Mouse (Mus musculus) kidney, adult 11 months (tissue): ENCODE data around the gene Gm20388.

Experiments
- DNase-seq: peaks from one replicate; pipeline ENCODE4 v3.0.0; 2022

The Gm20388 gene

DNA sequence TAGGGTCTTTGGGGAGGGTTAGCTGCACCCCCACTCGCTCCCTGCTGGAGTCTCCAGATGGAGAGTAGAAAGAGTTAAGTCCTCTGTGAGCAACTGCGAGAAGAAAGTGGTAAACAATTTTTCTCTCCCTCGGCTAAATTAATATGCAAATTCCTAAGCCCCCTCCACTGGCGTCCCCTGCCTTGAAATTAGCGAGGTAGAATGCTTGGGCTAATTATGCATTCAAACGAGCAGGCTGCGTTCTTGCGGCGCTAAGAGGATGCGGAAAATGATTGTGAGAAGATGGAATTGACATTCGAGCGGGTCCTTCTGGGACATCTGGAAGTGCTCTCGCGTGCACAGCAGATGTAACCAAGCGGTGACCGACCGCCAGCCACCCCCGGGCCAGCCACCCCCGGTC is 2831.8 kb downstream of the Gm20388 start:
- DNase-seq = no peak

DNA sequence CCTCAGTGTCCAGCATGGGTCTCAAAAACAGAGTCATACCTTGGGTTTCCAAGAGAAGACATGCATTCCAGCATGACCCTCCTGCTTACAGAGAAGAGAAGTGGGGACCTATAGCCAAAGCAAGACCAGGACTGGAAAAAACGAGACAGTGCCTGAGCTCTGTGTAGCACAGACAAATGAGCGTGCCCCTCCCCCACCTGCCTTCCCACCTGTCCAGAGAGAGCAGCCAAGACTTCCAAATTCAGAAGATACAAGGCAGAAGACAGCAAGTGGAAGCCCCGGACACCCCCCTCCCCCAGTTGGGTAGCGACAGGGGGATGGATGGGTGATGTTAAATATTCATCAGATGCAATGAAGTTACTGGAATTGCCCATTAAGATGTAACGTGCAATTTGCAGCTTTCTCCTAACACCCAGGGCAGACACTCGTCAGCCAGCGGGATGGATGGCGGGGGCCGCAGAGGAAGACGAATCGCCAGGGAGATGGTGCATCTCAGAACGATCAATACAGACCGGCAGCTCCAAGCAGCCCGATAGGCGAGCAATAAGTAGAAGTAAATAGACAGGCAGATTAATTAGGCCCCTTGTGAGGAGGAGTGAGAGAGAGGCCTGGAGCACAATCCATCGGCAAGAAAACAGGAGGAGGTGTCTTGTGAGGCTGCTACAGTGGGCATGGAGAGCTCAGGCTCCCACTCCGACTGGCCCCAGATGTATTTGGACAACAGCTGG is 2834.5 kb downstream of the Gm20388 start:
- no peak for DNase-seq

DNA sequence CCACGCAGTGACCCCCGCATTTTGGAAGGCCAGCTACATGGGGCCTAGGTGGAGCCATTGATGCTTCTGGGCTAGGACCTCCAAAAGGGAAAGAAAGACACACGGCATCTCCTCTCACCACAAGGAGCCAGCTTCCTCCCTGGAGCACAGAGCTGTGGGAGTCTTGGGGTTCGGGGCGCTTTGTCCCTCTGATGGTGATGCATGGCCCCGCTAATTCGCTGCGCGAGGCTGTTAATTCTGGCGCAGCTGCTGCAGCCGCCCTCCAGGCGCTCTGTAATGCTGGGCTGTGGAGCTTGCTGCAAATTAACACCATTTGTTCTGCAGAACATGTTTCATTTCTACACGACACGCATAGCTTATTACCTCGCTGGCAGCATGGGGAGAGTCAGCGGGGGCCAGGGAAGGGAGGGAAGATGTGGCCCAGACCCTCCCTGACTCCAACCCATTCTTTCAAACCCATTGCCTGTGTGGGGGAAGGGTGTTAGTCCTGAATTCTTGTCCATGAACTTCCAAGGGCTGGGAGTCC is 2835.2 kb downstream of the Gm20388 start:
- DNase-seq = no peak

DNA sequence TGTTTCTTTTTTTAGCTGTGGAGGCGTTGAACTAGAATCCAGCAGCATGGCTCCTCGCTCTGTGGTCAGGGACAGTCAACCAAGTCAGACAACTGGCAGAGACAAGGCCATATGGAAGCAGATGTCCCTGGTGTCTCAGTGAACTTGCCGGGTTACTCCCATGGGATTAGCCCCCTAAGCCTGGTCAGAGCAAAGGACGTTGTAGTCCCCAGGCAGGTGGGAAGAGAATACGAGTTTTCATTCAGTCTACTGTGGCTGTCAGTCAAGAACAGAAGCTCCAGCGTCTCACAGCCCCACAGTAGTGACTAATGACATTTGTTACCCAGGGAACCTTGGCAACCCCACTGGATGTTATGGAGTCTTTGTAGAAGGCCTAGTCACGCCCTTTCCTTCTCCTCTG is 2835.8 kb downstream of the Gm20388 start:
- no peak for DNase-seq

DNA sequence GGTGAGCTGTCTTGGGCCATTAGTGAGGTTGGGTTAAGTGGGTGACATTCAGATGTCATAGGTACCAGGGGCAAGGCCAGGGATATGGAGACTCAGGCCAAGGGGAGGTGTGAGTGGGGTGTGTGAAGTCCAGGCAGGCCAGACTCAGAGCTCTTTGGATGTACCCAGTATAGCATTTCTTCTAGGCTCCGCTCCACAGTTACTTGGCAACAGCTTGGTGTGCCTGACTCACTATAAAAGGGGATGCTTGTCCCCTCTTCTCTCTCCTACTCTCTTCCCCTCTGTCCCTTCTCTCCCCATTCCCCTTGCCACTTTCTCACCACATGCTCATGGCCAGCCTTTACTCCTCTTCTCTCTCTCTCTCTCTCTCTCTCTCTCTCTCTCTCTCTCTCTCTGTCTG is 2837.2 kb downstream of the Gm20388 start:
- DNase-seq = no peak

DNA sequence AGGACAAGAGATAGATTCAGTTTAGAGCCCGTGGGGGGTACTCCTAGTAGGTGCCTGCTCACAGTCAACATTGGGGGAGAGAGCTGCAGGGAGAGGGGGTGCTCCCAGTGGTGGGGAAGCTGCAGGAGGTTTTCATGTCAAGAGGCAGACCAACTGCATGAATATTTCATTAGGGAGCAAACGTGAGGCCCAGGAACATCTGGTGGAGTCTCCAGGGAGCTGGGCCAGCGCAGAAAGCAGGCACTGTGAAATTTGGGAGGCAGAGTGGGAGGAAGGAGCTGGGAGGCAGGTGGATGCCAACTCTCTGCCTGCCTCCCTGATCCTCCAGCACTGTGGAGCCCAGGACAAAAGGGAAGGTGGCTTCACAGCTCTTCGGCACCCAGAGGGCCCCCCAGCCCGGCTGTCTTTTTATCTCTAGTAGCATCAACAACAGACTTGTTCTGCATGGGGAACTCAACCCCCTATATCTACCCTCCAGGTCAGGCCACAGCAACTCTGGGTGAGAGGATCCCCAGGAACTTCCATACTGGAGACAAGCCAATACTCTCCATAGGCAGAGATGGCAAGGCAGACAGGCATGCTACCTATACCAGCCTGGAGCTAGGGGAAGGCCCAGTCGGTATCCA is 2838.8 kb downstream of the Gm20388 start:
- no peak for DNase-seq

DNA sequence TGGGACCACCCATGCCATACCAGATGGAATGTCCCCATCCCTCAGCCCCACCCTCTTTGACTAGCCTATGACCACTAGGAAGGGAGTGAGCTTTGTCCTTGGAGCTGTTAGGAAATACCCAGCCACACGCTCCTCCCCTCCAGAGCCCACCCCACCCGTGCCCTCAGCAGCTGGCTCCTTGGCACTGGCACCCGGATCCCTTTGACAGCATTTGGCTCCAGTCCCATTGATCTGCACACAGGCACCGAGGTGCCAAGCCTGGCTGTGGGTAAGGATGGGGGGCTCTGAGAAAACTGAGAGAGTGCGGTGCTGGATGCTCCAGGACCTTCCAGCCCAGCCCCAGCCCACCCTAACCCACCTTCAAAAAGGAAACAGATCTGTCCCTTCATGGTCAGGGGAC is 2840.7 kb downstream of the Gm20388 start:
- DNase-seq = no peak

DNA sequence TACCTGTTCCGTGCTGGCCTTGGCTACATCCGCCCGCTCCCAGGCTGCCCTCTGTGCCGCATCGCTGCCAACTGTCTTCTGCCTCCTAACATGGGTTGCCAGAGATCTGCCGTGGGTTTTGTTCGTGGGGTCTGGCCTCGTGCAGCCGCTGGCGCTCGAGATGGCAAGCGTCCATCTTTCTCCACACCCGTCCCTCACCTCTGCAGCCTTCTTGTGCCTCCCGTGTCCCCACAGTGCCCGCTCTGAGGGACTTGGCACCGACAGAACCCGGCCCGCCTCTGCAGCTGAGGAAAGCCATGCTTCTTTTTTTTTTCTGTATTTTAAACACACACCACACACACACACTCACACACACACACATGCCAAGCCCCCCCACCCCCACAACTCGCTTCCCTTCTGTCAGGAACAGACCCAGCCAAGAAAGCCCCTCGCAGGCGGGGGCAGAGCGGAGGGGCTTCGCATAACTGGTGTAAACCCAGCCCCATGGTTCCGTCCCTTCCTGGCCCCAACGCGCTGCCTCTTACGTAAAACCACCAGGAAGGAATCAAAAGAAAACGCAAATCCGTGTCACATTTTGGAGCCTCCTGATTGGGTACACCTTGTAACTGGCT is 2841.6 kb downstream of the Gm20388 start:
- DNase-seq = no peak

DNA sequence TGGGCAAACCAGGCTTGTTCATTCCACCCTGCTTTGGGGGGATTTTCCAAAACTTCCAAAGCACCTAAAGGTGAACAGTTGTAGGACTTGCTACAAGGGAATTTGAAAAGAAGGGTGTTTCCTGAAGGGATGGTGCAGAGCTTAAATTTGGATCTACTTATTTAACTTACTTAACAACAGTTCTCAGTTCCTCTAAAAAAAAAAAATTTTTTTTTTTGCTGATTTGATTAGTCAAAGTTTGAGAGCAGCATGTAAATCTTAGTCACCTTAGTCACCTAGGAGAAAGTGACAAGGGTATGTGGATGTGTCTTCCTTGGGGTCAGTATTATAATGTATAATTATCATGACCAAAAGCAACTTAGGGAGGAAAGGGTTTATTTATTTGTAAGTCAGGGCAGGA is 2848.0 kb downstream of the Gm20388 start:
- no peak for DNase-seq

DNA sequence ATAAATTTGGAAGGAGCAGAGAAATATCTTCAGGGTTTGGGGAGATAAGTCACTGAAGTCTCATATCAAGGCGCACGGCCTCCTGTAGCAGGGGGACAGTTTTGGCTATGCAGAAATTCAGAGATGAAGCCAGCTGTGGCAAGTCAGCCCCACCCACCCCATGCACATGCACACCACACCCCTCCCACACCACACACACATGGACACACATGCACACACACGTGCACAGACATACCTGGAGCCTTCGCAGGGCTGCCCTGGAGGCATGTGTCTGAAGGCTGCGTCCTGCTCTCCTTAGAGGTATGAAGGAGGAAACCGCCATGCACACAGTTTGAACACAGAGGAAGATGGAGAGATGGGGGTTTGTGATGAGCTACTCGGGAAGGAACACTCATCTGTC is 2849.5 kb downstream of the Gm20388 start:
- DNase-seq = no peak

DNA sequence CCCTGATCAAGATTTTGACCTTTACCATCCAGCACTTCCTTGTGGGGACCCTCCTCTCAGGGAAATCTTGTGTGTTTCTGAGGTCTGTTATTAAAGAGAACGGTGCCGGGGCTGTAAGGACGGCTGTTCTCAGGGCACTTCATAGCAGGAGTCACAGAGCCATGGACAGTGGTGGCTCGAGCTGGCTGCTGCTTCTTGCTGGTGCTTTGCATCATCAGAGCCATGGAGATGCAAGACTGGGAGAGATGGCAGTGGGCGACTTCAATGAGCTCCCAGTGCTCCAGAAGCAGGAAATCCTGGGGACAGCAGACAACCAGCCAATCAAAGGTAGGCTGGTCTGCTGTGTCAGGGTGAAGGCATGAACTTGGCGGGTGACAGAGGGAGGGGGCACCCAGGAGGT is 2850.5 kb downstream of the Gm20388 start:
- DNase-seq = no peak

DNA sequence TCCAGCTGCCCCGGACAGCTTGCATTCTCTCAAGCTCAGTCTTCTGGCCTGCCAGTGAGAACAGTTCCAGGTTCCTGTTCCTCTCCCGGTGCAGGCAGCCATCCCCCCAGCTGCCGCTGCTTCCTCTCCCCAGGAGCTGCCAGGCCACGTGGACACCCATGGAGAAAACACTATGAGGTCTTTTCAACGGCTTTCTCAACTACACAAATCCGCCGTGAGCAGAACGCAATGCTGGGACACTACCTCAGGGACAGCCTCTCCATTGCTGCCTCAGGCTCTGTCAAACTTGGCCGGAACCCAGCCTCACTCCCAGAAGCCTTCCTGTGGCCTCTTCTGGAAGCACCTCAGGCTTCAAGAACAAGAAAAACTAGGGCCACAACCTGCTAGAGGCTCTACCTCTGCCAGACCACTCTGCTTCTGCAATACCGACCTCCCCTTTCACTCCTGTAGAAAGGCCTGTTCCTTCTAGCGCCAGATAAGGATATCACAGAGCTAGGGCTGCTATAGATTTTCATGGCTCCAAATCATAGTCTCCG is 2852.2 kb downstream of the Gm20388 start:
- no peak for DNase-seq

DNA sequence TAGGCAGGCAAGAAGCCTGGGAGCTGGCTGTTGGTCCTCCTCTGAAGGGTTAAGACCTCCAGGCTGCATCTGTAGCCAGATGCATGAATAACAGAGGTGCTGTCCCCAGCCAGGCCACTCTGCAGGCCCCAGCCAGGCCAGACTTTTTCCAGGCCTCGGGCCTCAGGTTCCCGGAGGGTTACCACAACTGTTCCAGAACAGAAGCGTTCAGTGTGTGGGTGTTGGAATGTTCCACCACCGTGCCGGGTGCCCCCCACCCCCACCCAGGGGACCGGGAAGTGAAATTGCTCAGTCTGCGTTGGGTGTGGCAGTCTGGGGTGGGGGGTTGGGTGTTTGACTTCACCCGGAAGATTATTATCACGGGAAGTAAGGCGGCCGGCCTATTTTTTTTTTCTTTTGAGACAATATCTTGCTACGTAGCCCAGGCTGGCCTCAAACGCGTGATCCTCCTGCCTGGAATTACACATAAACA is 2852.7 kb downstream of the Gm20388 start:
- DNase-seq = no peak

DNA sequence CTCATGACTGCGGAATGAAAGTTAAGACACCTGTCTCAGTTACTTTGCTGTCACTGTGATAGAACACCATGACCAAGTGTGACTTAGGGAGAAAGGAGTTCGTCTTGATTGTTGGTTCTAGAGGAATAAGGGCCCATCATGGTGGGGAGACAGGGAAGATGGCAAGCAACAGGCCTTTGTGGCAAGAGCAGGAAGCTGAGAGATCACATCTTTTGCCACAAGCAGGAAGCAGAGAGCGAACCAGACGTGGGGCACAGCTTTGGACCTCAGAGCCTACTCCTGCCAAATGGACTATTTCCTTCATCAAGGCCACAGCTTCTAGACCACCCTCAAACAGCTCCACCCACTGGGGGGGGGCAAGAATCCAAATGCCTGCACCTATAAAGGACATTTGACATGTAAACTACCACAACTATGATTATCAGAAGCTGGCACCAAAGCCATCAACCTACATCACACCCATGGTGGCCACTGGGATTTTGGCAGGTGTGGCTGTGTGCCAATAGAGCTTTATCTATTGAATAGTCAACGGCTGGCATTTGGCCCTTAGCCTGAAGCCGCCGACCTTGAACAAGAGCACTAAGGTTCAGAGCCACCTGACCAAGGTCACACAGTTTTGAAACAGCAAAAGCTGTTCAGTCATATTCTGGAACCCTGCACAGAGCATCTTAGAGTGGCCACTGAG is 2854.3 kb downstream of the Gm20388 start:
- DNase-seq = no peak

DNA sequence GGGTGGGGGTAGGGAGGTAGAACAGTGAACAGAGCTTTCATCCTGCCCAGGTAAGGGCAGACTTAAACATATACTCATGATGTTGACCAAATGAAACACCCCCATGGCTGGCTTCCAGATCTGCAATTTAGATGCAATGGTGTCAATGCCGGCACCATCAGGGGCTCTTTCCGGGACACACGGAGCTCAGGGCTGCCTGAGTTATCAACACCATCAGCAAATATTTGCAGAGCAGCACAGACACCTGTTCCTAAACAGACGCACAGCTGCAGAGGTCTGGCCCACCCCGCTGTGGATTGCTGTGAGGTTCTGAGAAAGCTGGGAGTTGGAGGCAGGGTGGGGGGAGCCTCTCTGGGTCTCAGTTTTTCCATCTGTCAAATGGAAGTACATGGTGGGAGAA is 2855.5 kb downstream of the Gm20388 start:
- DNase-seq = no peak

DNA sequence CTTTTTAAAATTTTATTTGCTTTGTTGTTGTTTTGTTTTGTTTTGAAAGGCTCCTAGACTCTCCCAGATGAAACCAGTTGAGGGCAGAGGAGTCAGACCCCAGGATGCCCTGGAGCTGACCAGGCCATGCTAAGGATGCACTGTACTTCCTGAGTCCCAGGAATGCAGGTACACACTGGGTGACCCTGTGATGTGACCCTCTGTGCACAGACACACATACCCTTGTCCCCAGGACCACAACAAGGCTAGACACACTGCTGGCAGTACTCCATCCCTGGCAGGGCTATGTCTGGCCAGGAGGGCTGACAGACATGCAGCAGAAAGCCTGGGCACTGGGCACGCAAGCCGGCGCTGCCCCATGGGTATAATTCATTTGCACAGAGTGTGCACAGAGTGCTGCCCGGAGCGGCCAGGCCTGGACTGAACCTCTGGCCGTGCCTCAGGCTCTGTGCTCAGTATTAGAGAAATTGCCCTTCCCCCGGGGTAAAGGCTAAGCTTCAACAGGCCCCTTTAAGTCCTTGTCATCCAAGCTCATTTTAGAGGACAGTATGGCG is 2856.1 kb downstream of the Gm20388 start:
- DNase-seq = no peak

DNA sequence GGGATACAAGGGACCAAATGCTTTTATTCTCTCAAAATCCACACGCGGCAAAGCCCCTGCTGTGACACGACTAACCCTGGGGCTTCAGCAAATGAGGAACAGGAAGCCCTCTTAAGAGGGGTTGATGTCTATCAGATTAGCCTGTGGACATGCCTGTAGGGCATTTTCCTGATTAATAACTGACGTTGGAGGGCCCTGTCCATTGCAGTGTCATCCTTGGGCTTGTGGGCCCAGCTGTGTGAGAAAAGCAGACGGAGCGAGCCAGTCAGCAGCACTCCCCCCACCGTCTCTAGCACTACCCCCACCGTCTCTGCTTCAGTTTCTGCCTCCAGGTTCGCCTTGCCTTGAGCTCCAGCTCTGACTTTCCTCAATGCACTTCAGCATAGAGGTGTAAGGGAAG is 2856.6 kb downstream of the Gm20388 start:
- DNase-seq = no peak

DNA sequence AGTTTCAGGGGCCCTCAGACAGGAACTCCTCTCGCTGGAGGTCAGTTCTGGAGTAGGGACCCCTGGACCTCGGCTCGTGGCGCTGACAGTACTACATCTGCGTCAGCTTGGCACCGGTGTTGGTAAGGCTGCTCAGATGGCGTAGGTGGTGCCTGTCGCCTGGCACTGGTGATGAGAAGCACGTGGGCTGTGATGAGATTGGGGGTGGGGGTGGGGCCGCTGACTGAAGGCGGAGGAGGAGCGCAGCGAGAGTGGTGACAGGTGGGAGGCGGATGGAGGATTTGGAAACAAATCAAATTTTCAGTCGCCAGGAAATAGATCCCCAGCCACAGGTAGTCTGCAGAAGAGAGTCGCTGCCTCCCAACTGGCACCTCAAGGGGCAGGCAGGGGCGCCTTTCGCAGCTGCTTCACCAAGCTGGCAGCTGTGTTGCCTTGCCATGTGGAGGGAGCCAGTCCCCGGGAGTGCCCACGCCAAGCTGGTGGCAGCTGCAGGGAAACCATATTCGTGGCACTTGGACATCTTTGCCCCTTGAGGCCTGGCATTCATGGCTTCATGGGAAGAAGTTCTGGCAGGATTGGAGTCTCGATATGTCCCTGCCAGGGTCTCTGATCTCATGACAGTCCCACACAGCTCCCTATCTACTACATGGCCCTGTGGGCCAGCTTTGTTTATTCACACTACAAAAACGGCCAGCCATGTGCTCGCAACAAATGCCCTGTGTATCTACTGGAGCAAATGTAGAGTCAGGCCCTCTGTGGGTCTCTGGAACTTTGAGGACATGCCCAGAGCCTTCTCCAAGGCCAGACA is 2858.8 kb downstream of the Gm20388 start:
- no peak for DNase-seq

DNA sequence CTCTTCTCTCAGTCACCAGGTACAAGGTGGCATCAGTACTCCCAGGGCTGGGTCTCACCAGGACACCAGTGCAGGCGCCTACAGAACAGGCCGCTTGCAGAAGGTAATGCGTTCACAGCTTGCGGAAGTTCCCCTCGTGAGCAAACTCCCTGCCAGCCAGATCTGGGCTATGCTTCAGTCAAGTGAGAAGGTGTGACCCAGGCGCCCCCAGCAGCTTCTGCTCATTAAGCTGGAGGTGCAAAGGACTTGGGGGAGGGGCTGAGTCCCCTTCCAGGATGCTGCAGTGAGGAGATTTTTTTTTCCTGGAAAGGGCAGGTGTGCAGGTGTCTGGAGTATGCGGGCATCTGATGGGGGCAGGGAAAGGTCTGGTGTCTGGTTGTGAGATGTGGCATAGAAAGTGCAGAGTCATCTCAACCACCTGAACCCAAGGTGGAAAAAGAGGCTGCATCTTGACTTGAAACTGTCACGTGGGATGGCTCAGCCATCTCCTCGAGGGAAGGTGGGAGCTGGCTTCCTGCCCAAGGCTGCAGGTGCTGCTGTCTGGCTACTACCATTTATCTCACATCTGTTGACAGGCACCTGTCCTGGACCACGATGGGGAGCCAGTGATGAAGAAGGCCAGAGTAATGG is 2861.9 kb downstream of the Gm20388 start:
- no peak for DNase-seq

DNA sequence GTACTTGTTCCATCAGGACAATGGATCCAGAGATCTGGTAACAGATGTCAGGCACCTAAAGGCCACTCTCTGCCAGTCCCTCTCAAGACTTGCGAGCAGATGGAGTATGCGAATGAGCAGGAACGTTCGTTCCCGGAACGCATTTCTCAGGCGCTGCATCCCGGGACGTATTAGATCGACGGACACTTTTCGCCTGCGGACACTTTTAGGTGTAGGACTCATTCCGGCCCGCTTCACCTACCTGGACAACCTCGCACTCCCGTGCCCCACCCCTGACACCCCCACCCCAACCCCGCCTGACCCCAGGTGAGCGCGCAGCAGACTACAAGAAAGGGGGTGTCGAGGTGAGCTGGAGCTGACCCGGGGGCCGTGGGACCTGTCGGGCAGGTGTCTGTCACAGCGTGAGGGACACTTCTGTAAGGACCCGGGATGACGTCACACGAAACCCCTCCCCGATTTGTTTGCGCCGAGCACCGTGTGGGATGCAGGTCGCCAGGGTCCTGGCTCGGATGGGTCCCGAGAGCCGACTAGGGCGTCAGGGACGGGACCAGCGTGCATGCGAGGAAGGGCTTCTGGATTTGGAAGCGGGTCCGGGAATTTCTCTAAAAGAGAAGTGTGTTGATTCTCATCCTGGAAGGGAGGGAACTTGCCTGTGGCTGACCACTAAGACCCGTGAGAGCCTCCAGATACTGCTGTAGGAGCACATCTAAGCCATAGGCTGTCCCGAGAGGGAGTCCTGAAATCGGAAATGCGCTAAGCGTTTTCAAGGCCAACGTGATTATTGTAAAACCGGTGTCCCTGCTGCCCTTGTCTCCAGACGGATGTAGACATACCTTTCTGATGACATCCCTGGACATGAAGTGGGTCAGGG is 2864.9 kb downstream of the Gm20388 start, which contains the start of gene Acsf3:
Gene Acsf3 (plus strand): TSS at position 202 of the 871 bp plus-strand sequence.
- DNase-seq = peak; percentile 52
